Mouse (Mus musculus): ENCODE measurements at regions not wholly inside any gene's neighbourhood (a gene's known extent, or its start where the extent isn't known, plus 50 kb on each side); places are given as distances from the start of the nearest gene placed in this dataset.
"Not testable (repeated sequence)": the region's sequence is repeated elsewhere in the genome, so short reads cannot be mapped to it uniquely, and the experiment has no call there.

DNA sequence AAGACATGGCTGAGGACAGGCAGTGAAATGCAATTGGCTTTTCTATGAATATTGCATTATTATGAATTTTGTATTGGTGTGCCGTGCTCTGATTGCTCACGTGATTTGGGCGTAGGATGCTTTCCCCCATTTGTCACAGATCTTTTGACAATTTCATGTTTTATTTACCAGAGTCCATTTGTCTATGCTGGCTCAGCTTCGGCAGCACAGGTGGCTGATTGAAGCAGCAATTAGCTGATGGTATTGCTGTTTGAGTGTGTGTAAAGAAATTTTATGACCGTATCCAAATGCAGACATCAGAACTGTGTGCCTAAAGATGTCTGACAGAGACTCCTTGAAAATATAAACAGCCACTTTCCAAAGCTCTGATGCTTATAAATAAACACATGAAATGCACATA is 498.5 kb upstream of the Akr1e1 start:
- WGBS = 81% methylated on average over 5 of the region's 5 CpGs
- H3K9ac ChIP-seq = no peak overlapping the region
- no peak for ATAC-seq (ENCODE audit: low FRiP score)
- H3K9me3 ChIP-seq = no peaks in the 10 kb centered on the region
- no peaks in the 10 kb centered on the region for H3K27me3 ChIP-seq
- no peak overlapping the region for H3K4me3 ChIP-seq (replicated peaks)
- no peaks in the 10 kb centered on the region for H3K4me1 ChIP-seq
- no peak overlapping the region for H3K4me2 ChIP-seq
- H3K27ac ChIP-seq = no peak overlapping the region
- H3K36me3 ChIP-seq (replicated peaks) = no peaks in the 10 kb centered on the region

DNA sequence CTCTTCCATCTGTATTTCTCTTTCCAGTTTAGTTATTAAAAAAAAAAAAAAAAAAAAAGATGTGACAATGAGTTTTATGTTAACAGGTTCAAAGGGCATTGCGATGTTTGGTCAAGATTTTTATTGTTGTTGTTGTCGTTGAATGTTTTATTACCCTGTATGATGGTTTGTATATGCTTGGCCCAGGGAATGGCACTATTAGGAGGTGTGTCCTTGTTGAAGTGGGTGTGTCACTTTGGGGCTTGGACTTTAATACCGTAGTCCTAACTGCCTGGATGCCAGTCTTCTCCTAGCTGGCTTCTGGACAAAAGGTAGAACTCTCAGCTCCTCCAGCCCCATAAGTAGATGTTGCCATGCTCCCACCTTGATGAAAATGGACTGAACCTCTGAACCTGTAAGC is 545.9 kb upstream of the Akr1e1 start:
- Histone ChIP-seq H3K4me1 (no peaks in the 10 kb centered on the region), H3K36me3 (replicated peaks) (no peaks in the 10 kb centered on the region), H3K4me3 (replicated peaks) (no peak overlapping the region), H3K4me2 (no peak overlapping the region), H3K9me3 (no peaks in the 10 kb centered on the region), H3K27ac (no peak overlapping the region), H3K27me3 (no peaks in the 10 kb centered on the region), H3K9ac (no peak overlapping the region)
- 89% methylated on average over 3 of the region's 3 CpGs for WGBS
- no peak for ATAC-seq (ENCODE audit: low FRiP score)

DNA sequence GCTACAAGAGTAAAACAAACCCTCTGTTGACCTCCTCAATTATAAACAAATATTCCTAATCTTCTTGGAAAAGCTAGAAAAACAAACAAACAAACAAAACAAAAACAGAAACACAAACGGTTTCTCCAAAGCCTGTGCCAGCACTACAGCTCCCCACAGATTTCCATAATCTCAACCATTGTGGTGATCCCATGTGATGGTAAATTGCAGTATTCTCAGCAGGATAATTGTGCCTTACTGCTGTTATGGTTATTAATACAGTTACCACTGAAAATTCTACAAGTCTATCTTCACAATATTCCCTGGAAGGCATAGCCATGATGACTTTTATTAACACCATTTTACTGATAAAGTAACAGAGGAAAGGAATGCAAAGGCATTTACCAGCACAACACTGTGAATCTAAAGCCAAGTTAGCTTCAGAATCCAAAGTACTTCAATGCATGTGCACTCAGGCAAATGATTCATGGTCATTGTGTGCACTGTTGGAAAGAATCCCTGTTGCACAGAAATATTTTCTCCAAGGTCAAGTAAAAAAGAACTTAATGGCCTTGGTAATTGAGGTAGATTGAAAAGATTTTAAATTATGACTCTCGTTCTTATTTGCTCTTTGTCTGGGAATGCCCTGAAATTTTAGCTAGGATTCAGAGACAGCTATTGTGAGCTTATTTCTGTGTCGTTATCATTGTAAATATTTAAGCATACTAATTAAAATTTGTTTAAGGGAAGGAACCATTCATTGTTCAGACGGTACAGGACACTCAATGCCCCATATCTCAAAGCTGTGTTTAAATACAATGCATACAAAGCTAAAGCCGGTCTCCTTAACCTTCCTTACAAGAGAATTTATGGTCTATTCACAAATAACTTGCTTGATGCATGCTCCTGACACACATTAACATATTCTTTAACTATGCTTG is 551.1 kb upstream of the Akr1e1 start:
- Histone ChIP-seq H3K27me3 (no peaks in the 10 kb centered on the region), H3K36me3 (replicated peaks) (no peaks in the 10 kb centered on the region), H3K9ac (no peak overlapping the region), H3K4me1 (no peaks in the 10 kb centered on the region), H3K4me3 (replicated peaks) (no peak overlapping the region), H3K27ac (no peak overlapping the region), H3K4me2 (no peak overlapping the region), H3K9me3 (no peaks in the 10 kb centered on the region)
- 19% methylated on average over 5 of the region's 5 CpGs for WGBS
- ATAC-seq (ENCODE audit: low FRiP score) = no peak; the same call in 1 of the 2 replicates

DNA sequence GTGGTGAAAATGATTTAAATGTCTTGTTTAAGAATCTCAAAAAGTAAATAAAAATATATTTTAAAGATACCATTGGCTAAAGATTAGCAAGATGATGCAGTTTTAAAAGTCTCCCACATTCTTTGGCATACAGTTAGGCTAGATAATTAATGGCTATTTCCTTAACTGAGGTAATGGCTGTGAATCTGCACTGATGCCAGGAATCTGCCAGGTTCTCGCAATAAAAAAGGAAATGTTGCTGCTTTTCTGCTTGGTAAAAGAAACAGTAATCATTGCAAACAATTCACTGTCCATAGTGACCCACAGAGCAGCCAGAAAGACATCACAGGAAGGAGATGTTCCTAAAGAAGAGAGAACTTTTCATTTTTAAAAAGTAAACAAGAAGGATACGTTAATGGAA is 557.7 kb upstream of the Akr1e1 start:
- 97% methylated on average over 2 of the region's 2 CpGs for WGBS
- Histone ChIP-seq H3K27ac (no peak overlapping the region), H3K4me2 (no peak overlapping the region), H3K4me3 (replicated peaks) (no peak overlapping the region), H3K27me3 (no peaks in the 10 kb centered on the region), H3K9me3 (no peaks in the 10 kb centered on the region), H3K36me3 (replicated peaks) (no peaks in the 10 kb centered on the region), H3K9ac (no peak overlapping the region), H3K4me1 (no peaks in the 10 kb centered on the region)
- ATAC-seq (ENCODE audit: low FRiP score) = no peak

DNA sequence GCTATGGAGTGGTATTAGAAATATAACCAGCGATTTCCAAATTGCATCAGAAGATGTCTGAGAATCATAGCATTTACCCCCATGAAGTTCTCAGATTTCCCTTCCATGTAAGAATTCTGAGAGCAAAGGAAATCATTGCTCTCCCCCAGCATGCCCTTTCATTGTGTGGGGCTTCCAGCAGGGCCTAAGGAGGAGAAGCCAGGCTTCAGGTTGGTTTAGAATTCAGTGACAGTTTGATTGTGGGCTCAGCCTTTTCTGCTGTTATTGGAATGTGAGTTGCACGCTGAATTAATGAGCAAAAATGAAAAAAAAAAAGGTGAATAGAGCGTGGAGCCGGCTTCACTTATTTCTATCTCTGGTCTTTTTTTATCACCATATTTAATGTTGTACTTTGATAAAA is 570.0 kb upstream of the Akr1e1 start:
- H3K36me3 ChIP-seq (replicated peaks) = no peaks in the 10 kb centered on the region
- WGBS = 49% methylated on average over 4 of the region's 4 CpGs
- H3K27ac ChIP-seq = no peak overlapping the region
- no peak overlapping the region for H3K9ac ChIP-seq
- no peaks in the 10 kb centered on the region for H3K9me3 ChIP-seq
- no peaks in the 10 kb centered on the region for H3K4me1 ChIP-seq
- no peak overlapping the region for H3K4me3 ChIP-seq (replicated peaks)
- no peak for ATAC-seq (ENCODE audit: low FRiP score)
- H3K4me2 ChIP-seq = no peak overlapping the region
- H3K27me3 ChIP-seq = no peaks in the 10 kb centered on the region

DNA sequence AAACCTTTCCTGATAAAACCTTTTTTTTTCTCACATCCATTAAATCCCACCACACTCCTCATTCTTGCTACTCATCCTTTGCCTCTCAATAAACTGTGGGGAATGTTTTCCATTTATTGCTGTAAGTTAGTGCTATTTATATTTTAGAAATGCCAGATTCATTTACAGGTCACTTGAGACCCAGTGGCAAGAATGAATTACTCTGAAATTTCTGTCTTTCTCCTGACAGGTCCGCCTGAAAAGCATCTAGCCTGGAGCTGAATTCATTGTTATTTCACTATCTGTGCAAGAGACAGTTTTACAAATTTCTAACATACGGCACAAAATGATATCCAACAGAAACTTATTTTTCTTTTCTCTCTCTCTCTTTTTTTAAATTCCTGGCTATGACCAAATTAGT is 570.6 kb upstream of the Akr1e1 start:
- WGBS = 65% methylated on average over 2 of the region's 2 CpGs
- no peak overlapping the region for H3K27ac ChIP-seq

DNA sequence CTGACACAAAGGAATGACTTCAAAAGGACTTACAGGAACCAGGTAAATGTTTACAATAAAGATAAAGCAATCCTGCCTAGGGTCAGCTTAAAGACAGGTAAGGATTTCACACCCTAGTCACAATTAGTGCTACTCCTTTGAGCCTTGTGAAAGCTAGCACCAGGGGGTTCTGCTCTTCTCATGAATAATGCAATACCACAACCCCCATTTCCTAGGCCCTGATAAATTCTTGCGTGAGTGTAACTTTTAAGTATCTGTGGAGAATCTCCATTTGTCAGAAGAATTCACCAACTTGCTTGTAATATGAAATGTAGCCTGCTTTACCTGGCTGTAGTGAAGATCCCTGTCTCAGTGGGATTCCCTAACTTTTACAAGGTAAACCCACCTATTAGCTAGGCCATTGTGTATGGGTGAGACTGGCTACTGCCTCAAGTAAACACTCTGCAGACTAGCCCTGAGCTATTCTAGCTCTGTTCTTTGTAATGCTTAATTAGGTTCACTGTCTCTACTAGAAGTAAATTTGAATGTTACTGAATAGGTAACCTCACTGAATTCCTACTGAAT is 576.3 kb upstream of the Akr1e1 start:
- 32% methylated on average over 1 of the region's 1 CpGs for WGBS
- not testable (repeated sequence) for H3K27ac ChIP-seq; H3K9ac ChIP-seq; H3K9me3 ChIP-seq; H3K4me1 ChIP-seq; H3K4me3 ChIP-seq (replicated peaks); H3K4me2 ChIP-seq; H3K36me3 ChIP-seq (replicated peaks); ATAC-seq (ENCODE audit: low FRiP score); H3K27me3 ChIP-seq

More for the DNA sequence above, 570.6 kb upstream of the Akr1e1 start:
- ATAC-seq (ENCODE audit: low FRiP score) = no peak
- Histone ChIP-seq H3K9me3 (no peaks in the 10 kb centered on the region), H3K27me3 (no peaks in the 10 kb centered on the region), H3K36me3 (replicated peaks) (no peaks in the 10 kb centered on the region), H3K4me2 (no peak overlapping the region), H3K9ac (no peak overlapping the region), H3K4me1 (no peaks in the 10 kb centered on the region), H3K4me3 (replicated peaks) (no peak overlapping the region)

DNA sequence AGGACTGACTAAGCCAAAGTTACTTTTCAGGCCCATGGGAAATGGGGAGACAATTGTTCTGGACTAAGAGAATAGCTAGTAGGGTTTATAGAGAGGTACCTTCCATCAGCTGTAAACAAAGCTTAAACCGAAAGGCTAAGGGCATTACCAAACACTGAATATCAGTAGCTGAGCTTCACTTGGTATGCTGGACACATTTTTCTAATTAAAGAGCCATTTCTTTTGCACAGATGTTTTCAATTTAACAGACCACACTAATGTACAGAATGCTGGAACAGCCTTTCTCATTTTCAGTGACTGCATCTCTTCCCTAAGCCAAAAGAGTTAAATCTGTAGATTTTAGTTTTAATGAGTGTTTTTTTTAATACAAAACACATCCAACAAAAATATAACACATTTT is 593.8 kb upstream of the Akr1e1 start:
- Histone ChIP-seq H3K4me1 (no peaks in the 10 kb centered on the region), H3K36me3 (replicated peaks) (no peaks in the 10 kb centered on the region), H3K9me3 (no peaks in the 10 kb centered on the region), H3K9ac (no peak overlapping the region), H3K4me2 (no peak overlapping the region), H3K27me3 (no peaks in the 10 kb centered on the region), H3K4me3 (replicated peaks) (no peak overlapping the region), H3K27ac (no peak overlapping the region)
- ATAC-seq (ENCODE audit: low FRiP score) = no peak
- 79% methylated on average over 1 of the region's 1 CpGs for WGBS

DNA sequence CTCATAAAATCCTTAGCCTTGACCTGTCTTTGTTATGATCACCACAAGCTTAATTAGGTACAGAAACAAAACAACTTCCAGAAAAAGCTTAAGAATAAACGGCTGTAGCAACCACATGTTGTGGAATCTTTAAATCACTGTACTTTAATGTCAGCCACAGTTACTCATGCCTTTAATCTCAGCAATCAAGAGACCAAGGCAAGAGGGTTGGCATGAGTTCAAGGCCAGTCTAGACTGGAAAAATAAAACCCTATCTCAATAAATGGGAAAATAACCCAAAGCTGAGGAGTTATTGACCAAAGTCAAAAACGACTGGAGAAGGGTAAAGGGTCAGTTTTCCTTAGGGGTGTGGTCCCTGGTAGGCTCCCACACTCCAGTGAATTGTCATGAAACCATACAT is 595.2 kb upstream of the Akr1e1 start:
- no peaks in the 10 kb centered on the region for H3K27me3 ChIP-seq
- WGBS = 62% methylated on average over 2 of the region's 2 CpGs
- no peaks in the 10 kb centered on the region for H3K36me3 ChIP-seq (replicated peaks)
- no peak overlapping the region for H3K9ac ChIP-seq
- no peaks in the 10 kb centered on the region for H3K4me1 ChIP-seq
- H3K9me3 ChIP-seq = no peaks in the 10 kb centered on the region
- no peak for ATAC-seq (ENCODE audit: low FRiP score)
- no peak overlapping the region for H3K27ac ChIP-seq
- H3K4me2 ChIP-seq = no peak overlapping the region
- no peak overlapping the region for H3K4me3 ChIP-seq (replicated peaks)

DNA sequence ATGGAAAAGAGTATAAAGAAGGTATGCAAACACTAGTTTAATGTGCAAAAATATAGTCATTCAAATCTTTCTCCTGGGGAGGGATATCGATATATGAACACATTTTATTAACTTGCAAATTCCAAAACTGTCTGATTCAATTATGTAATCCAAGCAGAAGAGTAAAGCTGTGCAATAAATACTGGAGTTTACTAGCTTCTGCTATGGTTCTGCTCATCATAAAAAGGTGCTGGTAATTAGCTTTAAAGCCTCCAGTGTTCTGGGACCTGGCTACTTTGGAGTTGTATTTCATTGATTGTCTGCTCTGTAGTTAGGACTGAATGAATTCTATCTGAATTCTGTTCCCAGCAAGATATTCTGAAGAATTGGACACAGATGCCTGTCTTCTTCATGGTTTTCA is 602.7 kb upstream of the Akr1e1 start:
- Histone ChIP-seq H3K4me1 (no peaks in the 10 kb centered on the region), H3K4me2 (no peak overlapping the region), H3K36me3 (replicated peaks) (no peaks in the 10 kb centered on the region), H3K27ac (no peak overlapping the region), H3K9ac (no peak overlapping the region), H3K9me3 (no peaks in the 10 kb centered on the region), H3K4me3 (replicated peaks) (no peak overlapping the region), H3K27me3 (no peaks in the 10 kb centered on the region)
- 84% methylated on average over 1 of the region's 1 CpGs for WGBS
- no peak for ATAC-seq (ENCODE audit: low FRiP score)

DNA sequence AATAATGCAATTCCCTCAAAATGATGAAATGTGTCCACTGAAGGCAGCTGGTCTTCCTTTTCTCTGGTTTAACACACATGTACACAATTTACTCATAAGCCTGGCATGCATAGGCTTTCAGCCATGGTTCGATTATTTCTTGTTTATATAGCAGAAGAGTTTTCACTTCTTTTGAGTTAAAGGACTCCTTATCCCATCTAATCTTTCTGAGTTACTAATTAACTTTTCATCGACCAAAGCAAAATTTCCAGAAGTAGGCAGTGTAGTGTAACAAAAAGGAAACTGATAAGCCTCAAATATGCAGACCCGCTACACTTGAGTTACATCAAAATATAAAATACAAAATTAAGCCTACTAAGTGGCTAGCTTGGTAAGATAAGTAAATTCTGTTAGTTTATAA is 620.5 kb upstream of the Akr1e1 start:
- no peak for ATAC-seq (ENCODE audit: low FRiP score)
- H3K36me3 ChIP-seq (replicated peaks) = no peaks in the 10 kb centered on the region
- no peak overlapping the region for H3K27ac ChIP-seq
- no peaks in the 10 kb centered on the region for H3K4me1 ChIP-seq
- 84% methylated on average over 3 of the region's 3 CpGs for WGBS
- H3K4me2 ChIP-seq = no peak overlapping the region
- H3K9me3 ChIP-seq = no peaks in the 10 kb centered on the region
- H3K9ac ChIP-seq = no peak overlapping the region
- H3K4me3 ChIP-seq (replicated peaks) = no peak overlapping the region
- H3K27me3 ChIP-seq = no peaks in the 10 kb centered on the region

DNA sequence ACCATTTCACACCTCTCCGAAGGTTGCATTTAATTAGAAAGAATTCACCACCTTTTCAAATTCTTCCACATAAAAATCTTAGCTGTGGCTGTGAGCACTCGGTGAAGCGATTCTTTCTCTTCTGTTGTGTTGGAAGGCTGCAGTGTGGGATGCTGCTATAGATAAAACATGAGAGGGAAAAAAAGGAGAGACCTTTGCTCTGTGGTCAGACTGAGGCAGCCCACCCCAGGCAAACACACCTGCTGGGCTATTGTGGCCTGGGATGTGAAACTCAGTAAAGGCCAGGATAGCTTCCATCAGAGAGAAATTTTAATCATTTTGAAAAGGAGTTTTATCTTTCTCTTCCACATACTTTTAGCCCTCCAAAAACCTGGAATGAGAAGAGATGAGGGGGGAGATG is 625.3 kb upstream of the Akr1e1 start:
- no peaks in the 10 kb centered on the region for H3K36me3 ChIP-seq (replicated peaks)
- WGBS = 75% methylated on average over 3 of the region's 3 CpGs
- no peak overlapping the region for H3K27ac ChIP-seq
- no peaks in the 10 kb centered on the region for H3K4me1 ChIP-seq
- no peaks in the 10 kb centered on the region for H3K9me3 ChIP-seq
- no peak overlapping the region for H3K4me2 ChIP-seq
- ATAC-seq (ENCODE audit: low FRiP score) = no peak
- no peak overlapping the region for H3K4me3 ChIP-seq (replicated peaks)
- no peak overlapping the region for H3K9ac ChIP-seq
- no peaks in the 10 kb centered on the region for H3K27me3 ChIP-seq

DNA sequence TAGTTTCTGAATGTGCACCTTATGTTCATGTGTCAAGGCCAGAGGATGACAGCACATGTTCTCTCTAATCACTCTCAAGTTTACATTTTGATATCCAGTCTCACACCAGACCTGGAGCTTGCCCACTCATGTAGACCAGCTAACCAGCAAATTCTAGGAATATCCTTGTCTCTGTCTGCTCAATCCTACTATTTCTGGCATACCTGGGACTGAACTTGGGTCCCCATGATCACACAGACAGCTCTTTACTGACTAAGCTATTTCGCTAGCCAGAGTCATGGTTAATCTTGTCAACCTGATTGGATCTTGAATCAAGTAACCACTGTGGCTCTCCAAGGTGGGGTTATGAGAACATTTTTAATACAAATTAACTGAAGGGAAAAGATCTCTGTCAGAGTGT is 625.9 kb upstream of the Klf6 start:
- Histone ChIP-seq H3K27me3 (no peaks in the 10 kb centered on the region), H3K4me2 (no peak overlapping the region), H3K9me3 (no peaks in the 10 kb centered on the region), H3K36me3 (replicated peaks) (no peaks in the 10 kb centered on the region), H3K4me3 (replicated peaks) (no peak overlapping the region), H3K27ac (no peak overlapping the region), H3K9ac (no peak overlapping the region), H3K4me1 (no peaks in the 10 kb centered on the region)
- no peak for ATAC-seq (ENCODE audit: low FRiP score)
- 95% methylated on average over 1 of the region's 1 CpGs for WGBS

All from forebrain, embryonic 12.5 days (tissue).